Mouse (Mus musculus): ENCODE measurements at regions not wholly inside any gene's neighbourhood (a gene's known extent, or its start where the extent isn't known, plus 50 kb on each side); places are given as distances from the start of the nearest gene placed in this dataset.
A peak's percentile ranks its signal among the peaks of the same experiment; 100 is the strongest.

GRCm38 (mm10) chr19:14835629-14836028 lies 237.8 kb upstream of the Tle4 start:
- Histone ChIP-seq H3K27me3 (ENCODE audit: insufficient read depth, low read length) (no peaks in the 10 kb centered on the region), H3K4me2 (ENCODE audit: low read depth, low read length, poor library complexity, severe bottlenecking) (no peak overlapping the region), H3K9ac (replicated peaks; ENCODE audit: low read length, poor library complexity, severe bottlenecking) (no peak overlapping the region), H3K9me3 (ENCODE audit: low read length) (no peaks in the 10 kb centered on the region), H3K4me1 (ENCODE audit: insufficient read depth, low read length) (no peaks in the 10 kb centered on the region), H3K36me3 (ENCODE audit: insufficient read depth, low read length) (no peaks in the 10 kb centered on the region), H3K27ac (ENCODE audit: low read depth, low read length) (no peak overlapping the region), H3K4me3 (ENCODE audit: low read depth, low read length) (no peak overlapping the region)
- DNase-seq (ENCODE audit: low spot score) (no peak), ATAC-seq (ENCODE audit: low FRiP score) (no peak)
- 59% methylated on average over 8 of the region's 8 CpGs for WGBS
- TF ChIP-seq CTCF (IDR thresholded peaks at IDR 0.05) = no peak

- no peaks in the 10 kb centered on the region for H3K9me3 ChIP-seq (ENCODE audit: low read length)
- WGBS = 85% methylated on average over 3 of the region's 3 CpGs
- no peak overlapping the region for H3K27ac ChIP-seq (ENCODE audit: low read depth, low read length)
- DNase-seq (ENCODE audit: low spot score) (no peak), ATAC-seq (ENCODE audit: low FRiP score) (no peak)
- no peaks in the 10 kb centered on the region for H3K36me3 ChIP-seq (ENCODE audit: insufficient read depth, low read length)
- H3K27me3 ChIP-seq (ENCODE audit: insufficient read depth, low read length) = no peaks in the 10 kb centered on the region
- no peak overlapping the region for H3K9ac ChIP-seq (replicated peaks; ENCODE audit: low read length, poor library complexity, severe bottlenecking)
- H3K4me2 ChIP-seq (ENCODE audit: low read depth, low read length, poor library complexity, severe bottlenecking) = no peak overlapping the region
- TF ChIP-seq CTCF (IDR thresholded peaks at IDR 0.05) = no peak
- no peaks in the 10 kb centered on the region for H3K4me1 ChIP-seq (ENCODE audit: insufficient read depth, low read length)
- H3K4me3 ChIP-seq (ENCODE audit: low read depth, low read length) = no peak overlapping the region
Measured at GRCm38 (mm10) chr19:14816354-14816753, 218.5 kb upstream of the Tle4 start.

- no peaks in the 10 kb centered on the region for H3K27me3 ChIP-seq (ENCODE audit: insufficient read depth, low read length)
- 65% methylated on average over 6 of the region's 6 CpGs for WGBS
- H3K9me3 ChIP-seq (ENCODE audit: low read length) = no peaks in the 10 kb centered on the region
- TF ChIP-seq CTCF (IDR thresholded peaks at IDR 0.05) = no peak
- ATAC-seq (ENCODE audit: low FRiP score) (no peak), DNase-seq (ENCODE audit: low spot score) (no peak)
- H3K4me2 ChIP-seq (ENCODE audit: low read depth, low read length, poor library complexity, severe bottlenecking) = no peak overlapping the region
- no peak overlapping the region for H3K4me3 ChIP-seq (ENCODE audit: low read depth, low read length)
- H3K4me1 ChIP-seq (ENCODE audit: insufficient read depth, low read length) = no peaks in the 10 kb centered on the region
- H3K9ac ChIP-seq (replicated peaks; ENCODE audit: low read length, poor library complexity, severe bottlenecking) = no peak overlapping the region
- no peaks in the 10 kb centered on the region for H3K36me3 ChIP-seq (ENCODE audit: insufficient read depth, low read length)
- H3K27ac ChIP-seq (ENCODE audit: low read depth, low read length) = no peak overlapping the region
Measured at GRCm38 (mm10) chr19:14806787-14807186, 208.9 kb upstream of the Tle4 start.

DNA sequence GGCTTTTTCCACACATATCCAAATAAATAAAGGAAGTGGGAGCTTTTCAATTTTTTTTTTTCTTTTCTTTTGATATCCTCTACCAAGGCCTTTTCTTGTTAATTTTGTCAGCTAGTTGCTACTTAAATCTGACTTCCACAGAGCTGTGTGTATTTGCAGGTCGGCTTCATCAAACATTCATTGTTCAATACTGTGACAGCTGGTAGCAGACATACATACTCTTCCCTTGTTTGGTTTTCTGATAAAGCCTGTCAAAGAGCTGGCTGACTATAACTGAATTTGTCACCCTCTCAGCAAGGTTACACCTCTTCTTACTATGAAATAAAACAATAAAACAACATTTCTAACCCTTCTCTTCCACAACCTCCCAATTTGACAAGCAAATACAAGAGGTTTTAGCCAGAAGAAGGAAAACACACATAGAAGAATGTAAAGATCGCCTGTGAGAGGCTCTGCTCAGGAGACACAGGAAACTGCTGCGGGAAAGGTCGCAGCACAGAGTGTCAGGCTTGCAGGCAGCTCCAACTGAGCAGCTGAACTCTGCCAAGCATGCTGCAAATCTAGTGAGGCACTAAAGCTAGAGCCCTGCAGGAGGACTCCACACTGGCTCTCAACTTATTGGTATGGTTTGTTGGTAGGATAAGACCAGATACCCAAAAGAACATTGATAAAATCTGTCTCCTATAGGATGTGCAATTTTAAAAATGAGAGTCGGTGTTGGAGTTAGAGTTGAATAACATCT lies 205.2 kb upstream of the Tle4 start:
- Histone ChIP-seq H3K9ac (replicated peaks; ENCODE audit: low read length, poor library complexity, severe bottlenecking) (no peak overlapping the region), H3K9me3 (ENCODE audit: low read length) (no peaks in the 10 kb centered on the region), H3K27me3 (ENCODE audit: insufficient read depth, low read length) (0 out of 2 replicates have a peak, but pooled peaks cover 3% of the 10 kb centered on the region), H3K36me3 (ENCODE audit: insufficient read depth, low read length) (no peaks in the 10 kb centered on the region), H3K4me2 (ENCODE audit: low read depth, low read length, poor library complexity, severe bottlenecking) (no peak overlapping the region), H3K4me3 (ENCODE audit: low read depth, low read length) (no peak overlapping the region), H3K27ac (ENCODE audit: low read depth, low read length) (no peak overlapping the region), H3K4me1 (ENCODE audit: insufficient read depth, low read length) (no peaks in the 10 kb centered on the region)
- TF ChIP-seq CTCF (IDR thresholded peaks at IDR 0.05) = no peak
- ATAC-seq (ENCODE audit: low FRiP score) (no peak), DNase-seq (ENCODE audit: low spot score) (peak; percentile 24)
- WGBS = 16% methylated on average over 5 of the region's 5 CpGs

- no peaks in the 10 kb centered on the region for H3K9me3 ChIP-seq (ENCODE audit: low read length)
- H3K4me3 ChIP-seq (ENCODE audit: low read depth, low read length) = no peak overlapping the region
- H3K9ac ChIP-seq (replicated peaks; ENCODE audit: low read length, poor library complexity, severe bottlenecking) = no peak overlapping the region
- DNase-seq (ENCODE audit: low spot score) = no peak
- 0 out of 2 replicates have a peak, but pooled peaks cover 4% of the 10 kb centered on the region for H3K27me3 ChIP-seq (ENCODE audit: insufficient read depth, low read length)
- no peak overlapping the region for H3K4me2 ChIP-seq (ENCODE audit: low read depth, low read length, poor library complexity, severe bottlenecking)
- no peak for TF ChIP-seq CTCF (IDR thresholded peaks at IDR 0.05)
- H3K4me1 ChIP-seq (ENCODE audit: insufficient read depth, low read length) = no peaks in the 10 kb centered on the region
- no peak overlapping the region for H3K27ac ChIP-seq (ENCODE audit: low read depth, low read length)
- no peak for ATAC-seq (ENCODE audit: low FRiP score)
- 75% methylated on average over 8 of the region's 8 CpGs for WGBS
- H3K36me3 ChIP-seq (ENCODE audit: insufficient read depth, low read length) = no peaks in the 10 kb centered on the region
Measured at GRCm38 (mm10) chr19:14801669-14802068, 203.8 kb upstream of the Tle4 start.

DNA sequence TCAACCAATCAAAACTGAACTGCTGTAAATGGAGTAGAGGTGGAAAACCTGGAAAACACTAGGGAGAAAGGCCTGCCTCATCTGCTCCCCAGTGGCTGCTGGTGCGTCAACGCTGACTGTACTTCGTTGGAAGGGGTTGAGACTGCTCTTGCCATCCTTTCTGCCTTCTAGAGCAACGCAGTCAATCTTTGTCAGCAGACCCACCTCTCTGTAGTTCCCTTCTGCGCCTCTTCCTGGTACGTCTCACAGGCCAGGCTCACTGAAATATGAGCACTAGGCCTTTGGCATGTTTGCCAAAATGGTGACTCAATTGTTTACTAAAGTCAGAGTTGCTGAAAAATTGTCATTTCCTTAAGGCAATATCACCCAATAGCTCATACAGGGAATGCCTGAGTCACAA lies 201.2 kb upstream of the Tle4 start:
- Histone ChIP-seq H3K4me3 (ENCODE audit: low read depth, low read length) (no peak overlapping the region), H3K4me2 (ENCODE audit: low read depth, low read length, poor library complexity, severe bottlenecking) (no peak overlapping the region), H3K4me1 (ENCODE audit: insufficient read depth, low read length) (no peaks in the 10 kb centered on the region), H3K27ac (ENCODE audit: low read depth, low read length) (no peak overlapping the region), H3K36me3 (ENCODE audit: insufficient read depth, low read length) (no peaks in the 10 kb centered on the region), H3K27me3 (ENCODE audit: insufficient read depth, low read length) (0 out of 2 replicates have a peak, but pooled peaks cover 4% of the 10 kb centered on the region), H3K9me3 (ENCODE audit: low read length) (no peaks in the 10 kb centered on the region), H3K9ac (replicated peaks; ENCODE audit: low read length, poor library complexity, severe bottlenecking) (no peak overlapping the region)
- ATAC-seq (ENCODE audit: low FRiP score) = no peak
- 85% methylated on average over 6 of the region's 6 CpGs for WGBS
- TF ChIP-seq CTCF (IDR thresholded peaks at IDR 0.05) = no peak
- no peak for DNase-seq (ENCODE audit: low spot score)
